Mouse (Mus musculus) stomach, embryonic 16.5 days (tissue): ENCODE measurements around the gene Wif1. TPM values are rescaled to one million over a fixed set of nuclear protein-coding genes. Genes with fewer than 3 reads are reported as not detected.

ENCODE experiments used
- ATAC-seq: fragments of 200-750 bp; cut with Nextera tagmentation; 2 replicates; pipeline ENCODE4 v1.8.0; 2017; ENCODE audit warnings: moderate number of reproducible peaks, moderate TSS enrichment; ENCODE audit not compliant: insufficient read depth, low FRiP score
- H3K27ac ChIP-seq: fragments of 300-500 bp; sonication (generic); 2 replicates; pipeline ENCODE4 v1.5.1; 2014; ENCODE audit warnings: low read length
- H3K27me3 ChIP-seq: fragments of 300-500 bp; sonication (generic); 2 replicates; pipeline ENCODE4 v1.6.1; 2014; ENCODE audit warnings: low read length, control low read depth, mixed read lengths; ENCODE audit not compliant: control insufficient read depth, insufficient read depth
- H3K36me3 ChIP-seq: fragments of 300-500 bp; sonication (generic); 2 replicates; pipeline ENCODE4 v1.6.1; 2014; ENCODE audit warnings: low read length; ENCODE audit not compliant: control insufficient read depth, insufficient read depth
- H3K4me1 ChIP-seq: fragments of 300-500 bp; sonication (generic); 2 replicates; pipeline ENCODE4 v1.6.1; 2014; ENCODE audit warnings: low read length, control low read depth, mixed read lengths; ENCODE audit not compliant: control insufficient read depth, insufficient read depth
- H3K4me2 ChIP-seq: fragments of 300-500 bp; sonication (generic); 2 replicates; pipeline ENCODE4 v1.6.1; 2014; ENCODE audit warnings: low read depth, low read length, mixed read lengths
- H3K4me3 ChIP-seq: fragments of 300-500 bp; sonication (generic); replicated peaks from 2 replicates; pipeline ENCODE4 v1.5.1; 2014; ENCODE audit warnings: mild to moderate bottlenecking, low read length
- H3K9ac ChIP-seq: fragments of 300-500 bp; sonication (generic); 2 replicates; pipeline ENCODE4 v1.6.1; 2014; ENCODE audit warnings: low read length
- H3K9me3 ChIP-seq: fragments of 300-500 bp; sonication (generic); replicated peaks from 2 replicates; pipeline ENCODE4 v1.6.1; 2016; ENCODE audit warnings: low read length, control low read depth; ENCODE audit not compliant: control insufficient read depth
- WGBS: fragments of 180-500 bp; shearing (Covaris S2); extraction: QIAGEN DNeasy Blood & Tissue Kit; methylation state at CpG from one replicate; pipeline ENCODE4 v1.1.7; 2014; 5-methylcytosine and 5-hydroxymethylcytosine counted together
- polyA plus RNA-seq: library from polyadenylated mRNA; unstranded; fragments of >200 nt; fragmentation: Nextera tagmentation; extraction: Ambion mirVana; gene quantifications from 2 replicates; pipeline ENCODE4 v1.2.1, GENCODE M21; 2015

Wif1 gene
- polyA plus RNA-seq, 1 experiment from 2014 or later, result 1.6 TPM

- no peaks in the 10 kb centered on the region for H3K36me3 ChIP-seq
- ATAC-seq, result no peak
- H3K4me2 ChIP-seq, result peak overlapping the region; percentile 39; the same call in 1 of the 2 replicates
- H3K4me3 ChIP-seq, result no peak overlapping the region
- 15% methylated on average over 8 of the region's 8 CpGs for WGBS
- H3K9ac ChIP-seq, result no peak overlapping the region
- H3K27ac ChIP-seq, result no peak overlapping the region
- no peaks in the 10 kb centered on the region; the same call in 1 of the 2 replicates for H3K4me1 ChIP-seq
- no peaks in the 10 kb centered on the region for H3K9me3 ChIP-seq
- no peaks in the 10 kb centered on the region for H3K27me3 ChIP-seq
Measured at GRCm38 (mm10) chr10:121090006-121090405, 56.2 kb downstream of the Wif1 start.

- Histone ChIP-seq H3K9me3 (no peaks in the 10 kb centered on the region), H3K36me3 (no peaks in the 10 kb centered on the region), H3K4me1 (no peaks in the 10 kb centered on the region), H3K4me3 (no peak overlapping the region), H3K9ac (no peak overlapping the region), H3K27ac (no peak overlapping the region), H3K27me3 (no peaks in the 10 kb centered on the region), H3K4me2 (no peak overlapping the region)
- 36% methylated on average over 12 of the region's 12 CpGs for WGBS
- ATAC-seq, result no peak
Measured at GRCm38 (mm10) chr10:121095948-121096347, 62.2 kb downstream of the Wif1 start.

GRCm38 (mm10) chr10:121098263-121098662, 64.5 kb downstream of the Wif1 start:
- no peaks in the 10 kb centered on the region for H3K27me3 ChIP-seq

GRCm38 (mm10) chr10:121099658-121100057, 65.9 kb downstream of the Wif1 start:
- Histone ChIP-seq H3K4me3 (no peak overlapping the region), H3K27me3 (no peaks in the 10 kb centered on the region), H3K9ac (no peak overlapping the region), H3K36me3 (no peaks in the 10 kb centered on the region), H3K9me3 (no peaks in the 10 kb centered on the region), H3K27ac (no peak overlapping the region), H3K4me2 (no peak overlapping the region), H3K4me1 (no peaks in the 10 kb centered on the region)
- no peak for ATAC-seq
- 57% methylated on average over 11 of the region's 11 CpGs for WGBS

More at GRCm38 (mm10) chr10:121098263-121098662, 64.5 kb downstream of the Wif1 start:
- Histone ChIP-seq H3K27ac (no peak overlapping the region), H3K4me3 (no peak overlapping the region), H3K9me3 (no peaks in the 10 kb centered on the region), H3K4me2 (no peak overlapping the region), H3K36me3 (no peaks in the 10 kb centered on the region), H3K4me1 (no peaks in the 10 kb centered on the region), H3K9ac (no peak overlapping the region)
- WGBS, result 69% methylated on average over 12 of the region's 12 CpGs
- ATAC-seq, result no peak

GRCm38 (mm10) chr10:121116115-121116514, 82.4 kb downstream of the Wif1 start:
- ATAC-seq, result no peak
- no peaks in the 10 kb centered on the region for H3K9me3 ChIP-seq
- H3K4me2 ChIP-seq, result no peak overlapping the region
- no peak overlapping the region for H3K4me3 ChIP-seq
- no peak overlapping the region for H3K27ac ChIP-seq
- no peak overlapping the region for H3K9ac ChIP-seq
- H3K4me1 ChIP-seq, result no peaks in the 10 kb centered on the region
- H3K27me3 ChIP-seq, result no peaks in the 10 kb centered on the region
- H3K36me3 ChIP-seq, result no peaks in the 10 kb centered on the region

GRCm38 (mm10) chr10:121116636-121117035, 82.9 kb downstream of the Wif1 start:
- Histone ChIP-seq H3K9me3 (no peaks in the 10 kb centered on the region), H3K9ac (no peak overlapping the region), H3K4me2 (no peak overlapping the region), H3K27ac (no peak overlapping the region), H3K4me1 (no peaks in the 10 kb centered on the region), H3K36me3 (no peaks in the 10 kb centered on the region), H3K27me3 (no peaks in the 10 kb centered on the region), H3K4me3 (no peak overlapping the region)
- no peak for ATAC-seq
- WGBS, result 59% methylated on average over 4 of the region's 4 CpGs

- no peaks in the 10 kb centered on the region for H3K36me3 ChIP-seq
- no peaks in the 10 kb centered on the region for H3K27me3 ChIP-seq
Measured at GRCm38 (mm10) chr10:121120751-121121150, 87.0 kb downstream of the Wif1 start.

GRCm38 (mm10) chr10:121124481-121124880, 90.7 kb downstream of the Wif1 start:
- H3K27me3 ChIP-seq, result no peaks in the 10 kb centered on the region
- H3K4me3 ChIP-seq, result no peak overlapping the region
- H3K27ac ChIP-seq, result no peak overlapping the region
- no peaks in the 10 kb centered on the region for H3K4me1 ChIP-seq
- no peak overlapping the region for H3K9ac ChIP-seq
- H3K4me2 ChIP-seq, result no peak overlapping the region
- 92% methylated on average over 16 of the region's 16 CpGs for WGBS
- H3K36me3 ChIP-seq, result no peaks in the 10 kb centered on the region
- H3K9me3 ChIP-seq, result no peaks in the 10 kb centered on the region
- ATAC-seq, result no peak

More at GRCm38 (mm10) chr10:121120751-121121150, 87.0 kb downstream of the Wif1 start:
- WGBS, result 72% methylated on average over 6 of the region's 6 CpGs
- no peaks in the 10 kb centered on the region for H3K4me1 ChIP-seq
- no peak overlapping the region for H3K4me3 ChIP-seq
- no peak overlapping the region for H3K9ac ChIP-seq
- no peaks in the 10 kb centered on the region for H3K9me3 ChIP-seq
- H3K27ac ChIP-seq, result no peak overlapping the region
- no peak overlapping the region for H3K4me2 ChIP-seq
- ATAC-seq, result no peak

GRCm38 (mm10) chr10:121129000-121129925, 95.5 kb downstream of the Wif1 start:
- Histone ChIP-seq H3K27me3 (no peaks in the 10 kb centered on the region), H3K36me3 (no peaks in the 10 kb centered on the region), H3K4me1 (no peaks in the 10 kb centered on the region), H3K27ac (no peak overlapping the region), H3K9me3 (no peaks in the 10 kb centered on the region), H3K9ac (no peak overlapping the region), H3K4me3 (no peak overlapping the region), H3K4me2 (no peak overlapping the region)
- 57% methylated on average over 20 of the region's 20 CpGs for WGBS
- ATAC-seq, result no peak
